Mouse (Mus musculus) mouse trophoblast stem cell (cell line): ENCODE measurements around the gene Krt6b.
"Not testable (repeated sequence)": the region's sequence is repeated elsewhere in the genome, so short reads cannot be mapped to it uniquely, and the experiment has no call there.

Source experiments
- in situ Hi-C, 2 experiments: fragments of 300-500 bp; cut with MseI, MboI; formaldehyde crosslinking; loops; 2 replicates in 1 of 2; 3 replicates in 1 of 2; pipeline ENCODE4 v1.15.1; 2025

Krt6b gene

GRCm38 (mm10) chr15:101680187-101680586 lies at the start of gene Krt6b:
TSS of gene Krt6b (minus strand) at chr15:101680287.
- in situ Hi-C loops = no loop called here

- in situ Hi-C loops = no loop called here
These were observed 44.6 kb upstream of the Krt6b start for GRCm38 (mm10) chr15:101724686-101725085.

GRCm38 (mm10) chr15:101715831-101716230 lies 35.7 kb upstream of the Krt6b start:
- in situ Hi-C loops = no loop called here

- in situ Hi-C loops = no loop called here
These were observed 34.3 kb upstream of the Krt6b start for GRCm38 (mm10) chr15:101714356-101714755.

GRCm38 (mm10) chr15:101713731-101714130 lies 33.6 kb upstream of the Krt6b start:
- in situ Hi-C loops = no loop called here

- in situ Hi-C loops = no loop called here
These were observed 32.6 kb upstream of the Krt6b start, which contains the start of gene Krt5 for GRCm38 (mm10) chr15:101712720-101713119. TSS of gene Krt5 (minus strand) at chr15:101712898.

- in situ Hi-C loops = no loop called here
These were observed 28.6 kb upstream of the Krt6b start for GRCm38 (mm10) chr15:101708683-101709082.

- in situ Hi-C loops = no loop called here
These were observed 27.4 kb upstream of the Krt6b start for GRCm38 (mm10) chr15:101707454-101707853.

GRCm38 (mm10) chr15:101704066-101704465 lies 24.0 kb upstream of the Krt6b start:
- in situ Hi-C loops = no loop called here

DNA sequence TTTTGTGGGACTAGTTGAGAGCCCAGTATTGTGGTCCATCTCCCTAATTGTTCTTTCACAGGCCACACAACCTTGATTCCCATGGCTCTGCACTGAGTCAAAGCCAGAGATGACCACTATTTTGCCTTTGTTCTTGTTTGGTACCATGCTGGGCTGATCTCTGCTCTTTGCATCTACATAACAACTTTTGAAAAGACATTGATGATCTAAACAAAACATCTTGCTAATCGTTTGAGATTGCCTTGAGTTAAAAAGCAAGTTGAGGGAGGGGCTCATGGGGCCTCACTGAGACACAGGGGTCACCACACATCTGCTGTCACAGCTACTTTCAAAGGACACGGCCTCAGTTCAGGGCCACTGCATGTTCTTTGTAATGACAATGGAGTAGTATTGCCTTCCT lies 22.3 kb upstream of the Krt6b start:
- in situ Hi-C loops = no loop called here

- in situ Hi-C loops = no loop called here
These were observed 19.8 kb upstream of the Krt6b start for GRCm38 (mm10) chr15:101699866-101700265.

- in situ Hi-C loops = no loop called here
These were observed 19.1 kb upstream of the Krt6b start for GRCm38 (mm10) chr15:101699192-101699591.

GRCm38 (mm10) chr15:101697326-101698188 lies 17.5 kb upstream of the Krt6b start:
- in situ Hi-C loops = no loop called here

DNA sequence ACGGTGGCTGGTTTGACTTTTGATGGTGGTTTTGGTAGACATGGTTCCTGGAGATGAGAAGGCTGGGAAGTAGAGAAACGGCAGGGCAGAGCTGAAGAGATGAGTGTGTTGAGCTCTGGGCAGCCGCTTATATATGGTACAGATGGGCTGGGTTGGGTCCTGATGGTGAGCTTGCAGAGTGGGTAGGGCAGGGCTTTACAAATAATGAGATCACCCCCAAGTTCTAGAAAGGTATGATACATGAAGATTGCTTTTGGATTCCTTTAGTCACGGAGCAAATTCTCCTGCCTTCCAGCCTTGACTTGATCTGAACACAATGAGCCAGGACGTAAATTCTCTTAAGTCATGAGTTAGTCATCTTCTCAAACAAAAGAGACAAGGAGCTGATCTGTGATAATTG lies 14.1 kb upstream of the Krt6b start, which contains the start of gene Krt6a:
TSS of gene Krt6a (minus strand) at position 101 of the 400 bp plus-strand sequence.
- in situ Hi-C loops = no loop called here

DNA sequence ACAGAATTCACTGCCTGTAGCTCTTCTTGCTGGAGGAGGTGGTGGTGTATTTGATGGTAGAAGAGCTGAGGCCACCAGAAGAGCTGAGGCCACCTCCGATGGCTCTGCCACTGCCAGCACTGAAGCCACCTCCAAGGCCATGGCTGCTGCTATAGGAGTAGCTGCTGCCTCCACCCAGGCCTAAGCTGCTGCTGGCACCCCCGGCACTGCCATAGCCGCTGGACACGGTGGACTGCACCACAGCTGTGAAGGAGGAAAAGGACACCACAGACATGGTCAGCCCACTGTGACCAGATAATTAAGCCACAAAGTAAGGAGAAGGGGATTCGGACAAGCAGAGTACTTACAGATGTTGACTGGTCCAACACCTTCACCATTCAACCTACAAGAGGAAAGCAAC lies 10.4 kb upstream of the Krt6b start:
- in situ Hi-C loops = not testable (repeated sequence)

- in situ Hi-C loops = no loop called here
These were observed 8.1 kb upstream of the Krt6b start for GRCm38 (mm10) chr15:101688161-101688560.

- in situ Hi-C loops = no loop called here
These were observed 4.1 kb downstream of the Krt6b start for GRCm38 (mm10) chr15:101675978-101676377.

DNA sequence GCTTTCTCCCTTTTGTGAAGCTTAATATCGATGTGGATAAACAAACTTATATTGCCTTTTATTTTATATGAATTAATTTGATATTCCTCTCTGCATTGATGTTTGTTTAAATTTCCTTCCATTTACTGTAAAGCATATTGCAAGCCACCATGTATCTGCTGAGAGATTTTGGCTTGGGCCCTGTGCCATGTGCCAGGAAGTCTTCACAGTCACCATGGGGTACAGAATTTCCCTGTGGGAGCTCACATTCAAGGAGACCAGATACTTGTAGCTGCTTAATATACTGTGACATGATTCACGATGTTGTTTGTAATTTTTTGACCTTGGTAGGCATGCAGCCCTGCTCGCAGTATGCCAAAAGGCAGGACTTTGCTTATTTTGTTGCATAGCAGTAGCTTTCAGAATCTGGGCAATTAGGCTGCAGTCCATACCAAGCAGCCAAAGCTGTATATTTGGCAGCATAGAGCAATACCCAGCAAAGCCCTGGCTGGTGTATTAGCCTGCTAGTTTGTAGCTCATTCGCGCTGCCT lies 27.3 kb downstream of the Krt6b start:
- in situ Hi-C loops = no loop called here

DNA sequence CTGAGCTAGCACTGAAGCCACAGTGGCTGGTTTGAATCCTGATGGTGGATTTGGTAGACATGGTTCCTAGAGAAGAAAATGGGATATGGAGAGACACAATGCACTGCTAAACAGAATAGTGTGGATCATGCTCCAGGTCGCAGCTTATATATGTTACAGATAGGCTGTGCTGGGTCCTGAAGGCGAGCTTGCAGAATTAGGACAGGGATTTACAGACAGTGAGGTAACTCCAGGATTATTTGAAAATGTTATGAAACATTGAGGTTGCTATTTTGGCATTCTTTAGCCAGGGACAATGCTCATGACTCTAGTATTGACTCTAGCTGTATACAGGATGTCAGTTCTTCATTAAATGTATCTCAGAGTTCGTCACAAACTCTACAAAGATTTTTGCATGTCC lies 32.8 kb downstream of the Krt6b start, which contains the start of gene Gm5478:
TSS of gene Gm5478 (minus strand) at position 101 of the 400 bp plus-strand sequence.
- in situ Hi-C loops = no loop called here

GRCm38 (mm10) chr15:101627884-101628283 lies 52.2 kb downstream of the Krt6b start, which contains the start of gene Gm5414:
TSS of gene Gm5414 (minus strand) at chr15:101628188.
- in situ Hi-C loops = no loop called here
